Comparison of ENCODE assay signal across 12 mouse cellular contexts in genomic region chr13:99744790-99745120, GRCm38 (mm10).
DNase-seq lines count a peak whose midpoint lies in the region; ATAC-seq and TF ChIP-seq lines count a peak whose summit lies in the region.
"Had no signal": no experiment of that assay in that cellular context is flagged by ENCODE, and none has a peak within 500 bp of the region (broad histone marks: within the 10 kb centered on the region; RNA-seq: fewer than 3 reads in every experiment).

No protein-coding gene starts in this region.

- no peak for DNase-seq in heart, adult 18-20 months
- peak; percentile 22 for DNase-seq in A20 (ENCODE audit: low read depth, low spot score)
- peak; percentile 62 for DNase-seq in brain, embryonic 14.5 days (ENCODE audit: low read depth)
- DNase-seq in right cerebral cortex, adult 18-20 months, result no peak
- DNase-seq in layer of hippocampus, adult 11-12 months (ENCODE audit: low spot score), result no peak
- DNase-seq: kidney, postnatal 14 days; lung, postnatal 14 days; thymus, postnatal 36 days had no signal

- H3K27ac ChIP-seq in heart, embryonic 13.5 days (replicated peaks), result no peak overlapping the region
- H3K27ac ChIP-seq in embryonic facial prominence, embryonic 12.5 days, result peak overlapping the region; percentile 63; the same call in 1 of the 2 replicates

- no peak overlapping the region for H3K4me3 ChIP-seq in heart, embryonic 13.5 days
- no peak overlapping the region for H3K4me3 ChIP-seq in embryonic facial prominence, embryonic 12.5 days

- 51% methylated on average over 7 of the region's 7 CpGs for WGBS in heart, embryonic 13.5 days
- 68% methylated on average over 7 of the region's 7 CpGs for WGBS in embryonic facial prominence, embryonic 12.5 days

- H3K4me1 ChIP-seq in heart, embryonic 13.5 days, result peaks cover 31% of the 10 kb centered on the region
- peaks cover 28% of the 10 kb centered on the region for H3K4me1 ChIP-seq in embryonic facial prominence, embryonic 12.5 days

- ATAC-seq in heart, embryonic 13.5 days (ENCODE audit: extremely low read depth, insufficient number of reproducible peaks, low FRiP score, low TSS enrichment), result no peak
- ATAC-seq in embryonic facial prominence, embryonic 12.5 days (ENCODE audit: insufficient number of reproducible peaks, insufficient read depth, low FRiP score, low TSS enrichment), result no peak
- no peak for ATAC-seq in monocyte, adult 5-6 weeks (replicated peaks; ENCODE audit: insufficient number of reproducible peaks, low FRiP score, low TSS enrichment, poor library complexity, severe bottlenecking)

- H3K9me3 ChIP-seq in heart, embryonic 13.5 days, result peaks cover 6% of the 10 kb centered on the region; the same call in 1 of the 2 replicates
- H3K9me3 ChIP-seq in embryonic facial prominence, embryonic 12.5 days, result no peaks in the 10 kb centered on the region

- no peaks in the 10 kb centered on the region for H3K36me3 ChIP-seq in heart, embryonic 13.5 days
- no peaks in the 10 kb centered on the region for H3K36me3 ChIP-seq in embryonic facial prominence, embryonic 12.5 days

- no peak overlapping the region for H3K4me2 ChIP-seq in heart, embryonic 13.5 days
- no peak overlapping the region for H3K4me2 ChIP-seq in embryonic facial prominence, embryonic 12.5 days (replicated peaks)
- H3K4me2 ChIP-seq: liver, embryonic 11.5 days had no signal

- no peak for TF ChIP-seq POLR2A in brain, embryonic 14.5 days (IDR thresholded peaks at IDR 0.05; ENCODE audit: borderline replicate concordance, extremely low read depth, insufficient read depth, insufficient read length, poor library complexity, severe bottlenecking)

- no peaks in the 10 kb centered on the region for H3K27me3 ChIP-seq in heart, embryonic 13.5 days (replicated peaks)
- H3K27me3 ChIP-seq in embryonic facial prominence, embryonic 12.5 days, result no peaks in the 10 kb centered on the region

- H3K9ac ChIP-seq in heart, embryonic 13.5 days, result peak overlapping the region; percentile 50; the same call in 1 of the 2 replicates
- no peak overlapping the region for H3K9ac ChIP-seq in embryonic facial prominence, embryonic 12.5 days

- no peak for TF ChIP-seq CTCF in brain, embryonic 14.5 days (IDR thresholded peaks at IDR 0.05; ENCODE audit: borderline replicate concordance, extremely low read depth, insufficient read depth, insufficient read length)

Comparison
In these comparisons a context has a peak if more than half of its experiments do, and no peak if none do; other contexts are left out.
1. DNase-seq: peak in A20 (single experiment) and brain, embryonic 14.5 days (single experiment); none in heart, adult 18-20 months (0 of 2), right cerebral cortex, adult 18-20 months (single experiment) and layer of hippocampus, adult 11-12 months (single experiment).